Mouse (Mus musculus): ENCODE measurements at regions not wholly inside any gene's neighbourhood (a gene's known extent, or its start where the extent isn't known, plus 50 kb on each side); places are given as distances from the start of the nearest gene placed in this dataset.

GRCm38 (mm10) chr1:29261375-29261774 lies 481.3 kb upstream of the Gm597 start:
- DNase-seq (ENCODE audit: low read depth, low spot score) = peak; percentile 8

DNA sequence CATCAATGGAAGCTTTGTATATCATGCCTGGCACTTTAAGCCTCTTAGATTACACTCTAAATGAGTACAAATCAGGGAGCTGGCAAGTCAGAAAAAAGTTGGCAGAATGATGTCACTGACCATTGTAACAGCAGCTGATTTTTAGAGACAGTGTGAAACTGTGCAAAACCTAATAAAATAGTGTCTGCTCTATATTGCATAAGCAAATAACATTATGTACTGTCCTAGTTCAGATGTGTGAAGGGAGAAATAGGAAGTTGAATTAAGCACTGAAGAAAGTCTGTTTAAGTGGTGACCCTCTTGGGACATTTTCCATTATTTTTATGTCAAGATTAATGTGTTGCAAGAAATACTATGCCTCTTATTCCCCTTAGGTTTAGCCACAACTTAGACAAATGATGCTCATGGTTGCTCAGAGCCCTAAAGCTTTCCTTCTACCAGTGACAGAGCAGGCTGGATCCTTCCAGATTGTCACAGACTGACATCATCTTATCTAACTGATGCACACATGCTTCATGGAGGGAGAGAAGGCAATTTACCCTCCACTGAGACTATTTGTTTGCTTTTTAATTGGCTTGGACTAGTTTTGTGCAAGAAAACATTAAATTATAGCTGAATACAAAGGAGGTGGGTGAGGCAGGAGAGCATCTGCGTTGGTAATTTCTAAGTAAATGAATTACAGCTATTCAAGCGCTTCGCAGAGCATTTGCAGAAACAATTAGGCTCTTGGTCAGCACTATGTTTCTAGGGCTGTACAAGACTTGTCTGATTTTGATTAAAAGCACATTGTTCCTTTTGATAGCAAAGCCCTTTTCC lies 436.9 kb upstream of the Gm597 start:
- DNase-seq (ENCODE audit: low read depth, low spot score) = no peak

Measured in telencephalon, adult 2 months (tissue).